Mouse (Mus musculus) left cerebral cortex, postnatal 4 days (tissue): ENCODE measurements around the gene Nf1. TPM values are rescaled to one million over a fixed set of nuclear protein-coding genes. Genes with fewer than 3 reads are reported as not detected.

Source experiments
- DNase-seq: peaks from one replicate; pipeline ENCODE4 v3.0.0-alpha.2; 2022
- intact Hi-C: fragments of 180-260 bp; cut with DNase I; formaldehyde crosslinking; loops from one replicate; pipeline ENCODE4 v1.15.1; 2025
- total RNA-seq, 2 experiments: library from RNA; stranded (reverse); gene quantifications; 2 replicates each; pipeline ENCODE4 v1.2.3; 2021

The Nf1 gene
- total RNA-seq, 2 experiments from 2014 or later = 102 to 107 TPM

DNA sequence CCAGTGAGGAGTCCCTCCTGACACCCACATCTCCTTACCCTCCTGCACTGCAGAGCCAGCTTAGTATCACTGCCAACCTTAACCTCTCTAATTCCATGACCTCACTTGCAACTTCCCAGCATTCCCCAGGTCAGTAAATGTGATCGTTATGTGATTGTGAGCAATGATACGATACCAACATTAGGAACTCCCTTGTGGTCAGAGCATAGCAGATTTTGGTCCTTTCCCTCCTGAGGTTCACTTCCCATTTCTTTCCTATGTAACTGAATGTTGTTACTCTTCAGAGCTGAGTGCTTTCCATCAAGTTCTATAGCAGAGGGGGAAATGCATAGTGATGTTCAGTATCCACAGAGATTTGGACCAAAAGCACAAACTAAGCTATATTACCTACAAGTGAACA, 230.8 kb downstream of the Nf1 start:
- intact Hi-C loops = loop anchor here (10.0 kb wide), 1 partner anchor 106 kb away; no protein-coding TSS in a partner anchor
- no peak for DNase-seq

DNA sequence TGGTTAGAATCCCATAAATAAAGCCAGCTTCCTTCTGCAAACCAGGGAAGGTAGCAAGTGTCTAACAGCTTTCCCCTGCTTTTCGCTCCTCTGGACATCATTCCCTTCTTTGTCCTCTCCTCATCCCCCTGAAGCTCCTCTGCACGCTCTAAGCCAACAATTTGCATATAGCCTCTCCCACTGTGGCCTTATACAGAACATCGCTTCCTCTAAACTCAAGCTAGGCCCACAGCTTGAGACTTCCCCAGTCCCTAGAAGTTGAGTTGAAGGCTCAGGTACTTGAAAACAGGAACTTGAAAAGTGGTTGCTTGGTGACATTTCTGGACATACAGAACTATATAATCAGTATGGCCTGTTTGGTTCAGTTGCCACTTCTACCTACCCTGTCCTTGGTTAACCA, 234.3 kb downstream of the Nf1 start:
- intact Hi-C loops = loop anchor here (10.0 kb wide), 1 partner anchor 109 kb away; no protein-coding TSS in a partner anchor

DNA sequence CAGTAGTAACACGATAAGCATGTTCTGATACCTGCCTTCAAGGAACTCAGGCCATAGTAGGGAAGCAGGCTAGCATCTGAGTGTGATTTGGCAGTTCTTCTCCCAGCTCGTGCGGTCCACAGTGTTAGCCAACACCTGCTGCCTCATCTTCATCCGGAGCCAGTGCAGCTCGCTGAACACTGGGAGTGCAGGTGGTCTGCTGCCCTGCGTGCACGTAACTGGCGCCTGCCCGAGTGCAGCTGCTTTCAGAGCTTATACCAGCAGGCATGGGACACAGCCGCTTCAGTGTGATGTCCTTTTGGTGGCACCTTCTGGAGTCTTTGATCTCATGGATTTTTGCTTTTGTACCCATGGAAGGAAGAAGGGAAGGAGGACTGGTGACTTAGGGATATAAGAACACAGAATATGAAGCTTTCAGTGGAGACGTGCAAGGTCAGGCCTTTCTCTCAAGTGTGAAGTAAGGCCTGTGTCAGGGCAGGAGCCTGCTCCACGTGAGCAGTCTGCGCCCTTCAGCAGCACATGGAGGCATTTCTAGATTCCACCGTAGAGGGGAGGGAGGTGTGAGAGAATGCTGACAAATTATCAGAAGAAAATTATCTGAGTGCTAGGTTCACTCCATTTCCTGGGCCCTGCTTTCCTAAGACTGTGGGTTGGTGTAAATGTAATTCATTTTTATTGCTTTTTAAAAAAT, 236.0 kb downstream of the Nf1 start:
- peak; percentile 50 for DNase-seq
- intact Hi-C loops = loop anchor here (10.0 kb wide), 1 partner anchor 111 kb away; no protein-coding TSS in a partner anchor

More for the DNA sequence above, 234.3 kb downstream of the Nf1 start:
- DNase-seq = no peak

DNA sequence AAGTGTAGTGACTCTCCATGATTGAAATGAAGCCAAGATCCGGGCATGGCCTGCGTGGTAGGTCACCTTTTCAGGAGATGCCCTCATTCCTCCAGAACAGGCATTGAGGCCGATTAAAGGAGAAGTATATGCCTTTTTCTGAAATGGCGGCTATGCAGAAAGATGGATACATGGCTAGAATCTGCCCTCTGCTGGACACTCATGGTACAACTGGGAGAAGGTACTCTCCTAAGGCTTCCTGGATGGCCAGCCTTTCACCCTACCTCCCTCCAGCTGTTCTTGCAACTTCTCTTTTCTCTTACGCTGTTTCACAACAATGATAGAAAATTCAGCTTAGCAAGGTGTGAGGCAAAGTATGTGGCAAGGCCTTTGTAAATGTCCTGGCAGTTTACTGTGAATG, 238.2 kb downstream of the Nf1 start:
- peak; percentile 77 for DNase-seq
- intact Hi-C loops = loop anchor here (10.0 kb wide), 1 partner anchor 113 kb away; no protein-coding TSS in a partner anchor

DNA sequence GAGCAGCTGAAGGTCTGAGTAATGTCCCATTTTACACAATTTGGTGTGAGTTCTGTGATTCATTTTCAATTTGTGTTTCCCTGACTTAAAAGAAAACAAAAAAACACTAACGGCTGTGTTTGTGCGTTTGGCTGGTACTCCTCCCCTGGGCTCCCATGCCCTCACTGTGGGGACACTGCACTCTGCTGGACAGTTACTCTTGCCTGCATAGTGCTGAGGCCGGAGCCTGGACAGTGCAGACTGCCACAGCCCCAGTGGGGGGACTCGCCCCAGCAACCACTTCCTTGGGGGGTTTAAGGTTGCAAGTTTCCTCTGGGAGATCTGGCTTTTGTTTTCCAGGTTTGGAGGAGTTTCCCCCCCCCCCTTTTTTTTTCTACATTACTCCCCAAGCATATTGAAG, 241.2 kb downstream of the Nf1 start:
- intact Hi-C loops = no loop called here
- DNase-seq = no peak

DNA sequence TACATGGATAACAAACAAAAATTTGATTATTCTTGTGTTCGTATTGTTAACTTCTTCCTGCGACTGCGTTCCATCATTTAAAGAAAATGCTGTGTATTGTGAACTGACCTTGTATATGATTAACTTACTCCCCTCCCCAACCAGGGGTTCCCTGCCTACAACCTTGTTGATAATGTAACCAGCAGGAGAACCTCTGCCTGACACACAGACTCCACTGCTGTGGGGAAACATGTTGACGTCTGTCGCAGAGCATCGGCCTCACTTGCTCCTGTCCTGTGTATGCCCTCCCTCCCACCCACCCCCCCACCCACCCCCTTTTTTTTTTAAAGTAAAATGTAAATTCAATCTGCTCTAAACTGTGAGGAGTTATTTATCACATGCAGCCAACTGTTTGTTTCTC, 241.8 kb downstream of the Nf1 start:
- DNase-seq = no peak
- intact Hi-C loops = no loop called here

DNA sequence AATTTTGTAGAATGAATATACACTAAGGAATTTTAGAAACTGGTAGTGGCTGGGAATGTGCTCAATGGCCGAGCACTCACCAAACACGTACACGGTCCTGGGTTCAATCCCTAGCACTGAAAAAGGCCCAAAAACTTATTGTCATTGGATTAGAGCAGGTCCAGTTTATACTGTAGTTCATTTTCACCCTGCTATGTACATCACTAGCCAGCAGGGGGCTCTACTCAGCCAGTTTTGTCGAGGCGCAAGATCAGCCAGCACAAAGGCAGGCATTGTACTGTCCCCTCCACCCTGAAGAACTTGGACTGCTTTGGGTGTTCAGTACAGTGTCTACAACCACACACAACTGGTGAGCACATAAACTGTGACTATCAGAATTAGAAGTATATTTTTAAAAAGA, 244.7 kb downstream of the Nf1 start:
- DNase-seq = peak; percentile 72
- intact Hi-C loops = no loop called here

DNA sequence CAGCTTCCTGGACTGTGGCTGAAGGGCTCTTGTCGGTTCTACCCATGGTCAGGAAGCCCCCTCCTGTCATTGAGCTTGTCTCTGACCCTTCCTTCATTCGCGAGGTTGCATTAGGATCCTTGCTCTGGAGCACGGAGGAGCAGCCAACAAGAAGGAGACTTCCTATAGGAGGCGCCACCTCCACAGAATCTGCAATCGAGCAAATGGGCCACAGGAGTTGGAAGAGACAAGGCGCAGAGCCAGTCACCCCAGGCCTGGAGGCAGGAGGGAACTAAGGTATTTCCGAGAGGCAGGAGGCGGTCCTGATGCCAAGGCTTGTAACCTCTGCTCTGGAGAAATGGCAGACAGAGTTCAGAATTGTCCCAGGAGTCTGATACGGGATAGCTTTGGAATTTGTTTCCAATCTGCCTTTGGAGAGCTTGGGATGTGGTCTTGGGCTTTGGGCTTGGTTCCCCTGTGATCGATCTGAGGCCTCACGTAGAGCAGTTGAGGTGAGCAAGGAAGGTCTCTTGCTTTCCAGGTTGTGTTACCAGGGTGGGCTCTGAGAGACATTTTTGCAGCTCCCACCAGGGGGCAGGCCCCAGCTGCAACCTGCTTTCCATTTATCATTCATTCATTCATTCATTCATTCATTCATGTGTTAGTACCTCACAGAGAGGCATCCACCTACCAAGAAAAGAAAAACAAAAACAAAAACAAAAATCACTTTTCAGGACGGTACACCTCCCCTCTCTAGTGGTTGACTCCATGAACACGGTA, 250.0 kb downstream of the Nf1 start:
- intact Hi-C loops = loop anchor here (5.0 kb wide), 2 partner anchors 98 to 333 kb away; no protein-coding TSS in a partner anchor
- peak; percentile 58 for DNase-seq

DNA sequence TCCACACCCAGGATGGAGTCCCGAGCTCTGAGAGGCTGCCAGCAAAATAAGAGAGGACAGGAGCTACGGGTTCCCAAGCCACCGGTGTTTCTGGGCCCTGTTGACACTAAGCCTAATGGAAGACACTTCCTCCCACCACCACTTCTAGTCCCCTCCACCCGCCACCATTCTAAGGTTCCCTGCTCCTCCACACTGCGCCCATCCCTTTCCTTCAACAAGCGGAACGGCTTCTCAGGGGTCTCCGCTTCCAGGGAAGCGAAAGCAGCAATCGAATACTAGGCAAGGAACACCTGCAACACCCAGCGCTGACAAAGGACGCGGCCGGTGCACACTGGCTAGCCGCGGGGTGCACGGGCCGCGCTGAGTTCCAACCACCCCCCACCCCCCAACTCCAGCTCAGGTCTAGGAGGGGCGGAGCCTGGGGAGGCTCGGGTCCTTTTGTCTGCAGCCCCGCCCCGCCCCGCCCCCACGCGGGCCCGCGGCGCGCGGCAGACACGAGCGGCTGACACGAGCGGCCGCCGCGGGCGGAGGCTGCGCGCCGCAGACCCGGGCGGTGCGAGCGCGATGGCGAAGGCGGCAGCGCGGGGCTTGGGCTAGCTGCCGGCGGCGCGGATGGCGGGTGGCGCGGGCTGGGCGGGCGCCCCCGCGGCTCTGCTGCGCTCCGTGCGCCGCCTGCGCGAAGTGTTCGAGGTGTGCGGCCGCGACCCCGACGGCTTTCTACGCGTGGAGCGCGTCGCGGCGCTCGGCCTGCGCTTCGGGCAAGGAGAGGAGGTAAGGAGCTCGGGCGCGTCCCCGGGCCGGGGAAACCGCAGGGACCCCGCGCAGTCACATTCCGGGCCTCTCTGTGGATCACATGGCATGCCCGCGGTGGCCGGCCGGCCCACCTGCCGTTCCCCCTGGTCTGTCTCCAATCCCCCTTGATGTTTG, 251.4 kb downstream of the Nf1 start, which contains the start of gene Rab11fip4:
TSS of gene Rab11fip4 (plus strand) at position 549 of the 927 bp plus-strand sequence.
- intact Hi-C loops = no loop called here

DNA sequence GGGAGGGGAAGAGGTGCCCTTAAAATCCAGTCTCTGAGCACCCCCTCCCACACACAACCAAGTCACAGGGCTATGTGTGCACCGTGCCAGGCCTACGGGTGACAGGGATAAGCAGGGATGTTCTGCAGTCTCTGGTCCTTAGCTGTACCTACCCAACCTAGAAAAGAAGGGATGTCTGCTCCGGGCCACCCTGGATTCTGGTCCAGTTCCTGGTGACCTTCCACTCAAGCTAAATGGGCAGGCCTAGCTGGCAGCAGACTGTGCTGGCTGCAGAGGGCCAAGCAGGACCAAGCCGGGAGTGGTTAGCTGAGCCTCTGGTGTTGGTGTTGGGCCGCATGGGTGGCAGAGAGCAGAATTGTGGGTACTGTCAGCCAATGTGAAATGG, 252.1 kb downstream of the Nf1 start:
- DNase-seq = peak; percentile 38
- intact Hi-C loops = no loop called here

More for the DNA sequence above, 251.4 kb downstream of the Nf1 start, which contains the start of gene Rab11fip4:
- DNase-seq = peak; percentile 74

DNA sequence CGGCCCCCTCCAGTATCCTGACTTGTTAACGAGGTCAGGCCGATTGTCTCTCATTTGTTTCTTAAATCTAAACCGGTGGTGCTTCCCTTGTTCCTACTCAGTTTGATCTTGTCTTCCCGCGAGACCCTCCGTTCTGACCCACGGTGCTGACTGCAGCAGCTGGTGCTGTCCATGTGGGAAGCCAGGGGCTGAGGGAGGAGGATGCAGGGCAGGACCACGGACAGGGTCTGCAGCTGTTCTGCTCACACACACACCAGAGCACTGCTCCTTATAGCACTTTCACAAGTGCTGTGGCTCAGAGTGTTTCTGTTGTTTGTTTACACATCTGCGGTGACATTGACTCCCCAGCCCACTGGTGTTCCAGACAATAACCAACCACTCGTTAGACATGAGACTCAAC, 254.0 kb downstream of the Nf1 start:
- DNase-seq = no peak
- intact Hi-C loops = no loop called here

DNA sequence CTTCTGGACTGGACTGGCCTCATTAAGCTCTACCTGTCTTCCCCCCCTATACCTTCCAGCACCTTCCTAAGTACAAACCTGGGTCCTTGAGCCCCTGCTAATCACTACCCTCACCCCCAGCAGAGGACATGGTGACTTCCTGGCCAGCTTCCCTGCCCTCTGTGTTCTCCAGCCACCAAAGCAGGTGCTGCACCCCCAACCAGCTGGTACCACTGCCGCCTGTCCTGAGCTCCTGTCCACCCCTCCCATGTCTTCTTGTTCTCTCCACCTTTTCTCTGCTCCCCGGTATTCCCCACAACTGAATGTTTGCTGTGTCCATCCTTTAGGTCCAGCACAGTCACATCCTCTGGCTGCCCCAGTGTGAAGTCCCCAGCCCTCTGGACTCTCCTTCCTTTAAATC, 271.0 kb downstream of the Nf1 start:
- intact Hi-C loops = no loop called here
- DNase-seq = no peak

DNA sequence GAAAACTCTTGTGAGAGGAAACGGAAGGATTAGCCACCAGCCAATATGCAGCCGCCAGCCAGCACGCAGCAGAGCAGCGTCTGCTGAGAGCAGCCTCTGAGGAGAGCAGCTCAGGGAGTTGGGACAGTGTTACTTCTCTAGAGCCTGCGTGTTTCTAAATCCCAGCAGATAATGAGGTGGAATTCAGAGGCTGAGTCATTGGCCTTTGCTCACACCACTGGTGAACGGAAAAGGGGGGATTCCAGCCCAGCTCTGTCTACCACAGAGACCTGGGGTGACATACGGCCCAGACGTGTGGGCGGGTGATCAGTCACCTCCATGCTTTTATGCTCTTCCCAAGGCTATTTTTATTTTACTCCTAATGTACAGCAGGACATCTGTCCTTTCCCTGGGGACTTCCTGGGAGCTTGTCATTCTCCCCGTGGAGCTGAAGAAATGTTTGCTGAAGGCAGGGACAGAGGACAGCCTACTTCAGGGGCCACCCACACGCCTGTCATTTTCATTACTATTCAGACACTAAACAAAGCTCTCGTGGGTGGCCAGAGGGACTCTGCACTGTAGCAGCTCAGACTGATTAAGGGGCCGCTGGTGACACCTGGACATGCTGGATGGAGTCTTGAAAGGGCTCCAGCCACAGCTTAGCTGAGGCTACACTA, 271.6 kb downstream of the Nf1 start:
- no peak for DNase-seq
- intact Hi-C loops = no loop called here

DNA sequence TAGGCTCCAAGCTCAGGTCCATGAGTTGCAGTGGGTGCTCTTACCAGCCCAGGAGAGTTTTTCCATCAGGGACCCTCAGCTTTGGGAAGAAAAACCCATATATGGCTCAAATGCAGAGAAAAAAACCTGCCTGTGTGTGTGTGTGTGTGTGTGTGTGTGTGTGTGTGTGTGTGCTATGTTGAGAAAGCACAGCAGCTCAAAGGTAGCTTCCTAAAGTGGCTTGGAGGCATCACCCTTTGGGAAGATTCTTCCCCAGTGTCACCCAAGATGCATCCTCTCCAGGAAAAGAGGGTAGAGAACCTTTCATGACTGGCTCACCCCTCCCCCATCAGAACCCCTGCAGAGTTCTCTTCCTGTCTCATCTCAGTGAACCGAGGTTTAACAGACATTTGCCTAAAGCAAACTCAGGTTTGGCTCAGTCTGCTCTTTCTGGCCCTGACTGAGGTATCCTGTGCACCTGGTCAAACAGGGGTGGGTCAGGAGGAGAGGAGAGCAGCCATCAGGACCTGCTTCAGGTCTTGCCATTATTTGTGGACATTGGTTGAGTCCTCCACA, 272.6 kb downstream of the Nf1 start:
- DNase-seq = no peak

DNA sequence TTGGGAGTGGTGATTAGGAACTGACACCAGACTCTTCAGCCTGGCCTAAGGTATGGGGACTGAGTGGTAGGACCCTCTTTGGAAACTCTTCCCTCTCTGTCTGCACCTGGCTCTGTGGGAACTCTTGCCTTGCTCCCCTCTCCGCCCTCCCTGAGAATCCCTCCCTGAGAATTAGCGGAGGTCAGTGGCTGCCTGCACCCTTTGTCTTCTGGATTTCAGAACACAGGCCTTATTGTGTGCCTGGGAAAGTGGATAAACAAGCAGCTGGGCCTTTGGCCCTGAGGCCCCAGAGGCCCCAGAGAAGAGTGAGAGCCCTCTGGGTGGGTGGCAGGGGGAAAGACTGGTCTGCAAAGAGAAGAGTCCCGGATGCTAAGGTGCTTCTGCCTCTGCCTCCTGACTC, 273.6 kb downstream of the Nf1 start:
- intact Hi-C loops = no loop called here
- DNase-seq = no peak

More for the DNA sequence above, 272.6 kb downstream of the Nf1 start:
- intact Hi-C loops = no loop called here

DNA sequence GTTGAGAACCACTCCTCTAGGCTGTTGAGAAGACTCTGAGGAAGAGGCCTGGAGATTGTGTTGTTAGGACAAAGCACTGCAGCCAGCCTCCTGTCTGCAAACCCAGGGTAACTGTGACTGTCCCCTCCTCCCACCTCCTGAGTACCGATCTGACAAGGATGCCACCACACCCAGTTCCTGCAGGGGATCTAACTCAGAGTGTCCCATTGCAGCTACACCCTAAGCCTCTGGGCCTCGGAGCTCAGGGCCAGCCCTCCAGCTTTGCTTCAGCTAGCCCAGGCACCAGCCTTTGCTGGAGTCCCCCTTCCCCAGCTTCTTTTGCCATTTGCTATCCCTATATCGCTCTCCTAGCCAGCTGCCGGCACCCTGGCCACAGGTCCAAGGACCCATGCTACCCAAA, 274.2 kb downstream of the Nf1 start:
- intact Hi-C loops = no loop called here
- DNase-seq = no peak

DNA sequence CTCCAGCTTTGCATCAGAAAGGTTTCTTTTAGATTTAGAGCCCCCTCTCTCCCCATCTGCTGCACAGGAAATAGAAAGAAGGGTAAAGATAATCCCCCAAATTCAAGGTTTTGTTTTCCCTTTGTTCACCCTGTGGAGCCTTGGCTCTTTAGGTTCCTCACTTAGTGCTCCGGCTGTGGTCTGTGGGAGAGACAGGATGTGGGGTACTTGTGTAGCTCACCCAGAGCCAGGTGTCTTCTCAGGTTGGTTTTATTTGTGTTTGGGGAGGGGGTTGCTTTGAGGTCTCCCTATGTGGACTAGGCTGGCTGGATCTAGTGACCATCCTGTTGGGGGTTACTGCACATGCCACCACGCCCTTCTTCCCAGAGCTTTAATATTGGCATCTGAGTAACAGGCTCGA, 275.4 kb downstream of the Nf1 start:
- no peak for DNase-seq
- intact Hi-C loops = no loop called here

DNA sequence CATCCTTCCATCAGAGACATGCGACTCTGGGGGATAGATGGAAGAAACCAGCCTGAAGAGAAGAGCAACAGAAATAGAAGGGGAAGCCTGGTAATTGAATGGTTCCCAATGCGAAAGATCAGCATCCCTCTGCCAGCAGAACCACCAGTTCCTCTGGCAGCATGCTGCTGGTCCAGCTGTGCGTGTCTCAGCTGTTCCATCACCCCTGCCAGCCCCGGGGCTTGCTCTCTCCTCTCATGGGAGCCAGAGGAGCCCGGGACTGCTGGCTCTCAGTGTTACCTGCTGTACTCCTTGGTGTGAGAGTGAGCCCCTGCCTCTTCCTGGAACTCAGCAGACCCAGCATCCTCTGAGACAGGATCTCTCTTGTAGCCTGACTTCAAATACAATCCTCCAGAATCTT, 276.4 kb downstream of the Nf1 start:
- peak; percentile 44 for DNase-seq
- intact Hi-C loops = no loop called here

DNA sequence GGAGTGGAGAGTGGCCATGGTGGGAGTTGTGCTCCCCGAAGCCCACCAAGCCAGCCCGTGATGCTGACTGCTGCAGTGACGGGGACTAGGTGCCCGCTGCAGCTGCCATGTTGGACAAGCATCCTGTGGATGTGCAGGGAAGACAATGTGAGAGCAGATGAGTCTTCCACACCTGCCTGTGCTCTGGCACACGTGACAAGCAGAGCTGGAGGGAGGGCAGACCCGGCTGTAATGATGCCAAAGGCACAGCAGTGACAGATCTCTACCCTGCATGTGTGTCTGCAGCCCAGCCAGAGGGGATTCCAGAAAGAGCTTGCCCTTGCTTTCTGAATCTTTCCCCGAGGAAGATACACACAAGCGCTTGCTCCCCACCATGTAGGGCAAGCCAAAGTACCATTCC, 278.5 kb downstream of the Nf1 start:
- peak; percentile 60 for DNase-seq
- intact Hi-C loops = no loop called here

DNA sequence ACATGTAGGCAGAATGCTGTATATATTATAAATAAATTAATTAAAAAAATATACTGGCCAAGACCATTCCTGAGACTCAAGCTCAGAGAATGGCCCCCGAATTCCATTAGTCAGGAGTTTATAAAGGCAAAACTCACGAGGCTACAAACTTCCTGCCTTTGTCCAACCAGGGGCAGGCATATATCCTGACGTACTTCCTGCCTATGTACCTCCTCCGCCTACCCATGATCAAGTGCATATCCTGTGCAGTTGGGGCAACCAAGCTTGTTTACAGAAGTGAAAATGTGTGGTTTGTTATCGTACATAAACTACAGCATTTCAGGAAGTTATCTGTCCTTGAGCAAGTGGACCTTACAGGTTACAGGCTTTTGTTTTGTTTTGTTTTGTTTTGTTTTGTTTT, 283.5 kb downstream of the Nf1 start:
- intact Hi-C loops = no loop called here

More for the DNA sequence above, 283.5 kb downstream of the Nf1 start:
- no peak for DNase-seq
